Mouse (Mus musculus): Measurements from ENCODE around the gene Kptn. TPM values are rescaled to one million over a fixed set of nuclear protein-coding genes. Genes with fewer than 3 reads are reported as not detected.

Kptn gene
- polyA plus RNA-seq, 1 experiment from 2014 or later: 31.7 TPM

- 51% methylated on average over 5 of the region's 5 CpGs for WGBS
- Histone ChIP-seq H3K4me3 (no peak overlapping the region), H3K4me2 (no peak overlapping the region), H3K9ac (no peak overlapping the region), H3K9me3 (no peaks in the 10 kb centered on the region), H3K36me3 (no peaks in the 10 kb centered on the region), H3K4me1 (peaks cover 8% of the 10 kb centered on the region; the same call in 1 of the 2 replicates), H3K27me3 (no peaks in the 10 kb centered on the region; the same call in 1 of the 2 replicates), H3K27ac (no peak overlapping the region)
- ATAC-seq (ENCODE audit: borderline replicate concordance, extremely low read depth, low FRiP score, low TSS enrichment): no peak
Observed at GRCm38 (mm10) chr7:16173146-16173545, 53.5 kb downstream of the Kptn start.

DNA sequence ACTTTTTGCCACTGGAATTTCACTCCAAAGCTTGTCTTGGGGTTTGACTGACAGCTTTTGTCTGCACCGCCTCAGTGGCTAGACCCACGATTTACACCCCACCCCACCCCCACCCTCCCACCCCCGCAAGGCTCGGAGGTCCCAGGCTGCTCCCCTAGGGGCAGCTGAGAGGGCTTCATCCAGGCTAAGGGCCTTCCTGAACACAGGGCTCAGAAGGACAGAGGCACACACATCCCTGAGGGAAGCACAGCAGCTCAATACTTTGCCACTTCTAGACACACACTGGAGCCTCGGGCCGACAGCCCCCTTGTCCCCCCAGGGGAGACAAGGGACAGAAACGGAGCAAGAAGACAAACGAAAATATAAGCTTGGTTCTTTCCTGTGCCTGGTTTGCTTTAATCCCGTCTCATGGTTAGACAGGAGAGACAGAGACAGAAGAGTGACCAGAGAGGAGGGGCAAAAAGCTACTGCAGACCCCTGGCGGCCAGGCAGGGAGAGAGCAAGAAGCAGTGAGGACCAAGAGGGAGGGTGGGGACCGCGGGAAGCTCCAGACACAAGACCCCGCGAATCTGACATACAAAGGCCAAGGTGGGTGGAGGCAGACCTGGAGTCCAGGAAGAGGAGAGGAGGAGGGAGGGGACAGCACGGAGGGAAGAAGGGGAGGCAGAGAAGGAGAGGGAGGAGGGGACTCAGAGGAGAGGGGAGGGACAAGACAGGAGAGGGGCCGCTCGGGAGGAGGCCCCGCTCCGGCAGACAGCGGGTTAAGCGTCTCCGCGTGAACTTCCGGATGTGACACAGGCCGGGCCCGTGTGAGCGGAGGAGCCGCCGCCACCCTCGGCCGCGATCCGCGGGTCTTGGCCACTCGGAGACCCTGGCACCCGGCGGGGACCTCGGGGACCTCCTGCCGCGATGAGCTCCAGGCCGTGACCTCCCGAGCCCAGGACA lies 55.2 kb downstream of the Kptn start, which contains the start of gene Meis3:
TSS of gene Meis3 (plus strand) at position 494 of the 945 bp plus-strand sequence.
- H3K27me3 ChIP-seq: no peaks in the 10 kb centered on the region; the same call in 1 of the 2 replicates
- H3K4me1 ChIP-seq: peaks cover 8% of the 10 kb centered on the region; the same call in 1 of the 2 replicates
- peak within 1 kb of the TSS; percentile 90 for H3K4me2 ChIP-seq
- under 1% methylated on average over 39 of the region's 42 CpGs for WGBS
- H3K9ac ChIP-seq: peak within 1 kb of the TSS; percentile 66
- H3K36me3 ChIP-seq: no peaks in the 10 kb centered on the region
- peak within 1 kb of the TSS; percentile 66 for H3K4me3 ChIP-seq
- peak within 1 kb of the TSS; percentile 37; the same call in 1 of the 2 replicates for H3K27ac ChIP-seq
- ATAC-seq (ENCODE audit: borderline replicate concordance, extremely low read depth, low FRiP score, low TSS enrichment): peak; percentile 87
- no peaks in the 10 kb centered on the region for H3K9me3 ChIP-seq

- ATAC-seq (ENCODE audit: borderline replicate concordance, extremely low read depth, low FRiP score, low TSS enrichment): 0 out of 2 replicates have a peak, but pooled peaks have one; percentile 13
- Histone ChIP-seq H3K4me3 (peak overlapping the region; percentile 66), H3K9ac (peak overlapping the region; percentile 66), H3K4me2 (peak overlapping the region; percentile 90), H3K36me3 (no peaks in the 10 kb centered on the region), H3K4me1 (peaks cover 8% of the 10 kb centered on the region; the same call in 1 of the 2 replicates), H3K9me3 (no peaks in the 10 kb centered on the region), H3K27ac (peak overlapping the region; percentile 37; the same call in 1 of the 2 replicates), H3K27me3 (no peaks in the 10 kb centered on the region; the same call in 1 of the 2 replicates)
- under 1% methylated on average over 10 of the region's 10 CpGs for WGBS
Observed at GRCm38 (mm10) chr7:16175542-16175931, 55.8 kb downstream of the Kptn start.

Other genes starting within 250 kb of the Kptn start
- gene Crx, start 239.9 kb upstream of the Kptn start, polyA plus RNA-seq (2015; fragmentation: Nextera tagmentation; extraction: Ambion mirVana): not detected in 2 replicates
- gene Crxos, start 237.3 kb upstream of the Kptn start, polyA plus RNA-seq (2015; fragmentation: Nextera tagmentation; extraction: Ambion mirVana): not detected in 2 replicates
- gene Selenow, start 197.5 kb upstream of the Kptn start, polyA plus RNA-seq (2015; fragmentation: Nextera tagmentation; extraction: Ambion mirVana): 774 and 832 TPM in 2 replicates
- gene Nop53, start 173.8 kb upstream of the Kptn start, polyA plus RNA-seq (2015; fragmentation: Nextera tagmentation; extraction: Ambion mirVana): 188 and 189 TPM in 2 replicates
- gene Ehd2, start 152.3 kb upstream of the Kptn start, polyA plus RNA-seq (2015; fragmentation: Nextera tagmentation; extraction: Ambion mirVana): 82.9 and 89.9 TPM in 2 replicates
- 5.8 and 8.0 TPM in 2 replicates for gene Bicra, start 72.0 kb upstream of the Kptn start, polyA plus RNA-seq (2015; fragmentation: Nextera tagmentation; extraction: Ambion mirVana)
- gene Zfp541, start 58.1 kb upstream of the Kptn start, polyA plus RNA-seq (2015; fragmentation: Nextera tagmentation; extraction: Ambion mirVana): 0.04 TPM in 1 of 2 replicates, not detected in the other
- 168 and 178 TPM in 2 replicates for gene Napa, start 21.4 kb upstream of the Kptn start, polyA plus RNA-seq (2015; fragmentation: Nextera tagmentation; extraction: Ambion mirVana)
- gene Slc8a2, start 9.9 kb downstream of the Kptn start, polyA plus RNA-seq (2015; fragmentation: Nextera tagmentation; extraction: Ambion mirVana): 0.10 and 0.12 TPM in 2 replicates
- 20.2 and 20.6 TPM in 2 replicates for gene Meis3, start 55.2 kb downstream of the Kptn start, polyA plus RNA-seq (2015; fragmentation: Nextera tagmentation; extraction: Ambion mirVana)
- gene Dhx34, start 102.1 kb downstream of the Kptn start, polyA plus RNA-seq (2015; fragmentation: Nextera tagmentation; extraction: Ambion mirVana): 13.4 and 15.3 TPM in 2 replicates
- 0.18 and 0.36 TPM in 2 replicates for gene C5ar2, start 124.3 kb downstream of the Kptn start, polyA plus RNA-seq (2015; fragmentation: Nextera tagmentation; extraction: Ambion mirVana)
- gene C5ar1, start 139.6 kb downstream of the Kptn start, polyA plus RNA-seq (2015; fragmentation: Nextera tagmentation; extraction: Ambion mirVana): 2.5 and 2.7 TPM in 2 replicates
- gene Inafm1, start 153.7 kb downstream of the Kptn start, polyA plus RNA-seq (2015; fragmentation: Nextera tagmentation; extraction: Ambion mirVana): 14.7 and 16.4 TPM in 2 replicates
- gene Ccdc9, start 166.9 kb downstream of the Kptn start, polyA plus RNA-seq (2015; fragmentation: Nextera tagmentation; extraction: Ambion mirVana): 22.4 and 23.0 TPM in 2 replicates
- 10.3 and 12.0 TPM in 2 replicates for gene Bbc3, start 188.5 kb downstream of the Kptn start, polyA plus RNA-seq (2015; fragmentation: Nextera tagmentation; extraction: Ambion mirVana)